Mouse (Mus musculus) heart, postnatal 14 days (tissue): Measurements from ENCODE around the gene 1810049J17Rik. TPM values are rescaled to one million over a fixed set of nuclear protein-coding genes. Genes with fewer than 3 reads are reported as not detected.
"Not testable (repeated sequence)": the region's sequence is repeated elsewhere in the genome, so short reads cannot be mapped to it uniquely, and the experiment has no call there.

Source experiments
- DNase-seq, 2 experiments: peaks; one replicate each; pipeline ENCODE4 v3.0.0; 2021 to 2022
- intact Hi-C: fragments of 180-260 bp; cut with DNase I; formaldehyde crosslinking; loops from one replicate; pipeline ENCODE4 v1.15.1; 2025
- long read RNA-seq, 2 experiments: library from polyadenylated mRNA; stranded (forward); transcript quantifications; one replicate each; pipeline ENCODE4 v2.0.0; 2021
- total RNA-seq, 2 experiments: library from RNA; stranded (reverse); gene quantifications; 2 replicates each; pipeline ENCODE4 v1.2.3; 2021

The 1810049J17Rik gene
- total RNA-seq: under 1 TPM in 1 of 2 experiments, not detected in 1; 0.56 TPM
- long read RNA-seq, experiment 1: 0 reads
- long read RNA-seq, experiment 2: 0 reads

GRCm38 (mm10) chr15:12321788-12322621 lies at the start of gene 1810049J17Rik:
1810049J17Rik (minus strand) TSS chr15:12321899.
- peak in 1 of 2 experiments; percentile 61 for DNase-seq
- intact Hi-C loops: loop anchor here (5.0 kb wide), 1 partner anchor 125 kb away; no protein-coding TSS in a partner anchor

- peak; percentile 65 to 81 for DNase-seq
- intact Hi-C loops: loop anchor here (5.0 to 10.0 kb wide), 3 partner anchors 99 to 396 kb away; no protein-coding TSS in a partner anchor
These were observed 49.5 kb upstream of the 1810049J17Rik start for GRCm38 (mm10) chr15:12371183-12371582.

GRCm38 (mm10) chr15:12370096-12370495 lies 48.4 kb upstream of the 1810049J17Rik start:
- intact Hi-C loops: loop anchor here (5.0 to 10.0 kb wide), 3 partner anchors 98 to 395 kb away; no protein-coding TSS in a partner anchor

GRCm38 (mm10) chr15:12368850-12369249 lies 47.2 kb upstream of the 1810049J17Rik start:
- intact Hi-C loops: loop anchor here (2.0 kb wide), 1 partner anchor 426 kb away; no protein-coding TSS in a partner anchor
- DNase-seq: no peak

More at GRCm38 (mm10) chr15:12370096-12370495, 48.4 kb upstream of the 1810049J17Rik start:
- DNase-seq: no peak

- intact Hi-C loops: loop anchor here (2.0 kb wide), 1 partner anchor 426 kb away; no protein-coding TSS in a partner anchor
- no peak for DNase-seq
These were observed 46.7 kb upstream of the 1810049J17Rik start for GRCm38 (mm10) chr15:12368357-12368756.

- intact Hi-C loops: loop anchor here (2.0 kb wide), 1 partner anchor 427 kb away; no protein-coding TSS in a partner anchor
- DNase-seq: peak; percentile 32 to 38
These were observed 45.8 kb upstream of the 1810049J17Rik start for GRCm38 (mm10) chr15:12367306-12368080.

- intact Hi-C loops, DNase-seq: not testable (repeated sequence)
These were observed 45.0 kb upstream of the 1810049J17Rik start for GRCm38 (mm10) chr15:12366580-12367305.

- intact Hi-C loops: no loop called here
- DNase-seq: no peak
These were observed 44.4 kb upstream of the 1810049J17Rik start for GRCm38 (mm10) chr15:12366072-12366469.

- intact Hi-C loops: no loop called here
- DNase-seq: no peak
These were observed 43.8 kb upstream of the 1810049J17Rik start for GRCm38 (mm10) chr15:12365416-12366071.

GRCm38 (mm10) chr15:12364096-12364495 lies 42.4 kb upstream of the 1810049J17Rik start:
- intact Hi-C loops: no loop called here
- no peak for DNase-seq

GRCm38 (mm10) chr15:12362701-12363040 lies 41.0 kb upstream of the 1810049J17Rik start:
- intact Hi-C loops: no loop called here
- no peak for DNase-seq

- DNase-seq: no peak
- intact Hi-C loops: no loop called here
These were observed 40.5 kb upstream of the 1810049J17Rik start for GRCm38 (mm10) chr15:12362001-12362700.

GRCm38 (mm10) chr15:12360519-12361212 lies 39.0 kb upstream of the 1810049J17Rik start:
- intact Hi-C loops: no loop called here
- DNase-seq: no peak

GRCm38 (mm10) chr15:12358384-12358783 lies 36.7 kb upstream of the 1810049J17Rik start:
- intact Hi-C loops: no loop called here
- no peak for DNase-seq

GRCm38 (mm10) chr15:12357459-12357858 lies 35.8 kb upstream of the 1810049J17Rik start:
- intact Hi-C loops: no loop called here
- no peak for DNase-seq

- intact Hi-C loops: no loop called here
- no peak for DNase-seq
These were observed 34.2 kb upstream of the 1810049J17Rik start for GRCm38 (mm10) chr15:12355907-12356306.

GRCm38 (mm10) chr15:12355261-12355660 lies 33.6 kb upstream of the 1810049J17Rik start:
- no peak for DNase-seq
- intact Hi-C loops: no loop called here

GRCm38 (mm10) chr15:12354281-12354810 lies 32.6 kb upstream of the 1810049J17Rik start:
- intact Hi-C loops: no loop called here
- no peak for DNase-seq
